Mouse (Mus musculus) MEL (cell line): ENCODE data around the gene Rcor1.

ENCODE experiments used
- BHLHE40 ChIP-seq: IDR thresholded peaks from 2 replicates; pipeline ENCODE4 v1.6.1; 2012; ENCODE audit warnings: low read depth, mild to moderate bottlenecking, inconsistent platforms, low read length, improper control_type of control experiment, borderline replicate concordance
- CHD1 ChIP-seq: IDR thresholded peaks from 2 replicates; pipeline ENCODE4 v1.6.1; 2012; ENCODE audit warnings: low read depth, mild to moderate bottlenecking, inconsistent platforms, low read length, improper control_type of control experiment
- POLR2A ChIP-seq, 2 experiments: IDR thresholded peaks; 2 replicates each; pipeline ENCODE4 v1.6.1; 2011 to 2012; ENCODE audit warnings: low read length in 2 of 2, mild to moderate bottlenecking in 2 of 2, control low read depth in 1 of 2, improper control_type of control experiment in 1 of 2, low read depth in 1 of 2, moderate library complexity in 1 of 2; ENCODE audit not compliant: control insufficient read depth in 1 of 2, insufficient read depth in 1 of 2, poor library complexity in 1 of 2
- TAL1 ChIP-seq: IDR thresholded peaks from 2 replicates; pipeline ENCODE4 v1.6.1; 2012; ENCODE audit warnings: mild to moderate bottlenecking, inconsistent platforms, low read length, moderate library complexity, mixed read lengths
- TBP ChIP-seq: IDR thresholded peaks from 2 replicates; pipeline ENCODE4 v1.8.0; 2011; ENCODE audit warnings: low read depth, low read length, improper control_type of control experiment
- UBTF ChIP-seq: IDR thresholded peaks from 2 replicates; pipeline ENCODE4 v1.6.1; 2012; ENCODE audit warnings: low read depth, mild to moderate bottlenecking, inconsistent platforms, low read length, improper control_type of control experiment, moderate library complexity, borderline replicate concordance; ENCODE audit not compliant: insufficient read depth

DNA sequence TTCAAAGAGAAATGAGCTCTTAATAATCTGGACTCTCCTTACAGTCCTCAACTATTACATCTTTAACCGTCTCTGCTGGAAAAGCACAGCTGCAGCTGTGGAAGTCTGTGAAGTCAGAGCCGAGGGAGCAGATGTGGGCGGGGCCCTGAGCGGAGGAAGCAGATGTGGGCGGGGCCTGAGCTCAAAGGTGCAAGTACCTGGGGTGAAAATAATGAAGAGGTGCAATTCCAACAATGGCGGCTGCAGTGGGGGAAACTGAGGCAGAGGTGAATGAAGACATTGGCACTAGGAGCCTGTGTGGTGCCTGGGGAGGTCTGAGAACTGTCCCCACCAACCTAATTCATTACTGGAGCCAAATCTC is 111.1 kb downstream of the Rcor1 start:
- TF ChIP-seq POLR2A (IDR thresholded peaks at IDR 0.05; ENCODE audit: control insufficient read depth in 1 of 2, insufficient read depth in 1 of 2, low read depth in 1 of 2, low read length in 2 of 2, poor library complexity in 1 of 2) (no peak), UBTF (no peak), BHLHE40 (no peak), CHD1 (no peak), TBP (no peak), TAL1 (no peak)
